Mouse (Mus musculus): ENCODE data around the gene Psrc1.

GRCm38 (mm10) chr3:108357051-108357450 lies 26.6 kb upstream of the Psrc1 start:
- TF ChIP-seq CHD2 (IDR thresholded peaks at IDR 0.05; ENCODE audit: low read depth, low read length): no peak
- no peak for TF ChIP-seq HCFC1 (IDR thresholded peaks at IDR 0.05; ENCODE audit: borderline replicate concordance, insufficient read depth, low read length)
- TF ChIP-seq ZNF384 (IDR thresholded peaks at IDR 0.05; ENCODE audit: low read depth, low read length): no peak

Measured in ES-E14 (cell line).